Mouse (Mus musculus) CH12F3 (cell line): ENCODE data around the gene Chtop.

Experiments
- in situ Hi-C: fragments of 300-500 bp; cut with MboI; formaldehyde crosslinking; loops from 2 replicates; pipeline ENCODE4 v1.14.3; 2020; ENCODE audit warnings: low sequenced_read_pairs

Gene Chtop

GRCm38 (mm10) chr3:90465081-90465685 lies 44.1 kb downstream of the Chtop start:
- in situ Hi-C loops = no loop called here

- in situ Hi-C loops = no loop called here
Measured at GRCm38 (mm10) chr3:90464552-90465080, 44.7 kb downstream of the Chtop start.

- in situ Hi-C loops = no loop called here
Measured at GRCm38 (mm10) chr3:90462579-90462978, 46.7 kb downstream of the Chtop start.

- in situ Hi-C loops = no loop called here
Measured at GRCm38 (mm10) chr3:90461935-90462334, 47.4 kb downstream of the Chtop start.

- in situ Hi-C loops = no loop called here
Measured at GRCm38 (mm10) chr3:90460315-90460714, 49.0 kb downstream of the Chtop start.

- in situ Hi-C loops = no loop called here
Measured at GRCm38 (mm10) chr3:90459727-90460126, 49.6 kb downstream of the Chtop start.

- in situ Hi-C loops = no loop called here
Measured at GRCm38 (mm10) chr3:90454931-90455330, 54.4 kb downstream of the Chtop start.

- in situ Hi-C loops = no loop called here
Measured at GRCm38 (mm10) chr3:90451396-90452095, 57.8 kb downstream of the Chtop start.

GRCm38 (mm10) chr3:90450874-90451273 lies 58.4 kb downstream of the Chtop start:
- in situ Hi-C loops = no loop called here
